Mouse (Mus musculus) regulatory T cell (primary cell): ENCODE results near the gene Tgfb1i1.

Experiments
- in situ Hi-C: fragments of 300-600 bp; cut with MboI, MseI; formaldehyde crosslinking; loops from one replicate; pipeline ENCODE4 v1.15.1; 2025; ENCODE audit warnings: high pct_unique_total_duplicates

Gene Tgfb1i1

DNA sequence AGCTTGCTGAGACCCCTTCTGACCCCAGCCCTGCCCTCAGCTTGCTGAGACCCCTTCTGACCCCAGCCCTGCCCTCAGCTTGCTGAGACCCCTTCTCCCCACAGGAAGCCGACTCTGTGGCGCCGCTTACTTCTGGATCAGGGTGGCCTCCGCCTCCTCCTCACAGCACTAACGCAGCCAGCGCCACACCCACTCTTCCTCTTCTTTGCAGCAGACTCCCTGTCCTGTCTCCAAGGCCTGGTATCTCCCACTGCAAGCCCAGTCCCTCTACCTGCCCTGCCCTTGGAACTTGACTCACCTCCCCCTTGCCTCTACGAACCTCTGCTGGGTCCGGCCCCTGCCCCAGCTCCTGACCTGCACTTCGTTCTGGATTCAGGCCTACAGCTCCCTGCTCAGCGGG, 2.7 kb upstream of the Tgfb1i1 start:
- in situ Hi-C loops: loop anchor here (10.0 kb wide), 1 partner anchor 101 kb away; no protein-coding TSS in a partner anchor

DNA sequence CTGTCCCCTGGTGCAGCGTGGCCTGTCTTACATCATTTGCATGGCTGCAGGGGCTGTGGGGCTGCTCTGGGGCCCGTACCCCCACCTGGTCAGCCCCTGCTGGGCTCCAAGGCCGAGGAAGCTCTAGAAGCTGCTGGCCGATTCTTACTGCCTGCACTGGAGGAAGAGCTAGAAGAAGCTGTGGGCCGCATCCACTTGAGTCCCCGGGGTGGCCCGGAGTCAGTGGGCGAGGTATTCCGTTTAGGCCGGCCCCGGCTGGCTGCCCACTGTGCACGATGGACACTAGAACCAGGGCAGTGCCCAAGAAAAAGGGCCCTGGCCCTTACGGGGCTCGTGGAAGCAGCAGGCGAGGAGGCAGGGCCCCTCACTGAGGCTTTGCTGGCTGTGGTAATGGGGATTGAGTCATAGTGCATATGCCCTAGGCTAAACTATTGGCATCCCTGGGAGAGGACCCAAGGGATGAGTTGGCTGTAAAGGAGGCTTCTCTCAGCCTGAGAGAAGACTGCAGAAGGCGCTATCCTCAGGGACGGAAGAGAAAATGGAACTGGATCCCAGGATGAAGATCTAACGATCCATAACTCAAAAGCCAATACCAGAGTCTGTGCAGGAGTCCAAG, 2.1 kb upstream of the Tgfb1i1 start:
- in situ Hi-C loops: loop anchor here (10.0 kb wide), 1 partner anchor 100 kb away; no protein-coding TSS in a partner anchor

DNA sequence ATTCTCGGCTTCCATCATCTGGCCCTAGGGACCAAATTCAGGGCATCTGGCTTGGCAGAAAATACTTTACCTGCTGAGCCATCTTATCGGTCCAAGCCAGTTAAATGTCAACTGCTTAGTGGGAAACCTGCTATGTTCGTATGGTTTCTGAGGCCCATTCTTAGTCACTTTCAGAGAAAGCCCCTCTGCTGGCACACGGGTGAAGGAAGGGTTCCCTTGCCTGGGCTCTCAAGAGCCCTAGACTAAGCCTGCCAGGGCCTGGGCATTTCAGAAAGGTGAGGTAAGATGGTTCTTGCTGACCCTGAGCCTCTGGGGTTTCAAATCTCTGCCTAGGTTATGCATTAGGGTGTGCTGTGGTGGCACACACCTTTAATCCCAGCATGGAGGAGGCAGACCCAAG, 1.1 kb upstream of the Tgfb1i1 start:
- in situ Hi-C loops: loop anchor here (10.0 kb wide), 1 partner anchor 99 kb away; no protein-coding TSS in a partner anchor

DNA sequence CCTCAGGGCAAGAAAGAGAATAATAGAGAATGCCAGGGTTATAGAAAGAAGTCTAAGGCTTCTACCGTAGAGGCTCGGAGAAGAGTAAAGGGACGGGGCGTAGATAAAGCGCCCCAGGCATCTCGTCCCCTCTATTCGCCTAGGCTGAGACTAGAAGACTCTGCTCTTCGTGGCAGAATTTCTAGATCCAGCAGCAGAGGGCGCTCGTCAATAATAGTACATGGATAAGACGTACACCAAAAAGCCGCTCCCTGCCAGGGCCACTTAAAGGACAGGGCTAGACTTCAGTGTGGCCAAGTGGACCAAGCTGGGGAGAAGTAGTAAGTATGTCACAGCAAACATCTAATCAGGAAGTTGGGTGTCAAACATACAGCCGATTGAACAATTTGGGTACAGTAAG, 831 bp downstream of the Tgfb1i1 start:
- in situ Hi-C loops: loop anchor here (10.0 kb wide), 1 partner anchor 97 kb away; no protein-coding TSS in a partner anchor

DNA sequence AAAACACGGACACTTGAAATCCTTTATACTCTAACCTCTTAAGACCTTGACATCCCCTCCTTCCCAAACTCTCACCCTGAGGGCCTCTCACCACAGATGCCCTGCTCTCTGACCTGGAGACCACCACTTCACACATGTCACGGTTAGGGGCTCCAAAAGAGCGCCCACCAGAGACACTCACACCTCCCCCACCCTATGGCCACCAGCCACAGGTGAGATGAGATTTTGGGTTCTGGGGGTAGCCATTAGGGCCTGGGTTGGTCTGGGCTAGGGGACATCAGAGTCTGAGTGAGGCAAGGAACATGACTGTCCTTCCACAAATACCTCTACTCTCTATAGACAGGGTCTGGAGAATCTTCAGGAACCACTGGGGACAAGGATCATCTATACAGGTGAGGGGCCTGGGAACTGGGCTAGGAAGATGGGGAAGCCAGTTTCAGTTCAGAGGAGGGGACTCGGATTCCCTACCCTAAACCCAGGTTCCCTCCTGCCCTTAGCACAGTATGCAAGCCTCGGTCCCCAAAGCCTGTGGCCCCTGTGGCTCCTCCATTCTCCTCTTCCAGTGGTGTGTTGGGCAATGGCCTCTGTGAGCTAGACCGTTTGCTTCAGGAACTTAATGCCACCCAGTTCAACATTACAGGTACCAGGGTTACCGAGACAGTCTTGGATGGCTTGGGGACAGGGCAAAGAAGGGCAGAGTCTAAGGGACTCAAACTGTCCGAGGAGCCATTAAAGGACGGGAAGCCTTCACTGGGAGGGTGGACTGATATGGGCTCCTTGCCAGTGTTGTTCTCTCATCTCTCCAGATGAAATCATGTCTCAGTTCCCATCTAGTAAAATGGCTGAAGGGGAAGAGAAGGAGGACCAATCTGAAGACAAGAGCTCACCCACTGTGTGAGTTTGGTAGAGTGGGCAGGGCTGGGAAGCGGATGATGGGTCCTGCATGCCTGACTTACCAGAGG, 1.8 kb downstream of the Tgfb1i1 start:
- in situ Hi-C loops: loop anchor here (10.0 kb wide), 1 partner anchor 96 kb away; no protein-coding TSS in a partner anchor

DNA sequence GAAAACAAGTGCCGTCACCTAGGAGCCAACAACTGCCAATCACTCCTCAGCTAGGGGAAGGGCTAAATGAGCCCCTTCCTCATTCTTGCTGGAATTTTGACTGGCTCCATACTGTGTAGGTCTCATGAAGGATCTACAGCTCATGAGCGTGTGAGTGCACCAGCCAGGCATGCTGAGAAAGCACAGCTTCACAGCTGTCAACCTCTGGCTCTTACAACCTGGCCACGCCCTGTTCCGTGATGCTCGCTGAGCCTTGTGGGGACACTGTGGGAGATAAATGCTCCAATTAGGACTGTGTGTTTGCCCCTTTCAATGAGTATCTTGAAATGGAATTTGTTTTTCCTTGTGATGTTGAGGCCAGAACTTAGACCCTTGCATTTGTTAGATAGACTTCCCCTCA, 3.4 kb downstream of the Tgfb1i1 start:
- in situ Hi-C loops: loop anchor here (10.0 kb wide), 1 partner anchor 95 kb away; no protein-coding TSS in a partner anchor

DNA sequence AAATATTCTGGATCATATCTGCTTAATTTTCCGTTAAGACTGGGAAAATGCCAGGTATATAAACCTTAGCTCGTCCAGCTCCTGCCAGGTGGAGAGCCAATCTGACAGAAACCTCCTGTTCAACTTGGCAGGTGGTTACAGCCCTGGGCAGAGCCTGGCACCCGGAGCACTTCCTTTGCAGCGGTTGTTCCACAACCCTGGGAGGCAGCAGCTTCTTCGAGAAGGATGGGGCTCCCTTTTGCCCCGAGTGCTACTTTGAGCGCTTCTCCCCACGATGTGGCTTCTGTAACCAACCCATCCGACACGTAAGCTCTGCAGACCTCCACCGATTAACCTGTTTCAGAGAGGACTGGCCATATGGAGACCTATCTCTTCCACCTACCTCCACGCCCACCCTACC, 5.3 kb downstream of the Tgfb1i1 start:
- in situ Hi-C loops: no loop called here

DNA sequence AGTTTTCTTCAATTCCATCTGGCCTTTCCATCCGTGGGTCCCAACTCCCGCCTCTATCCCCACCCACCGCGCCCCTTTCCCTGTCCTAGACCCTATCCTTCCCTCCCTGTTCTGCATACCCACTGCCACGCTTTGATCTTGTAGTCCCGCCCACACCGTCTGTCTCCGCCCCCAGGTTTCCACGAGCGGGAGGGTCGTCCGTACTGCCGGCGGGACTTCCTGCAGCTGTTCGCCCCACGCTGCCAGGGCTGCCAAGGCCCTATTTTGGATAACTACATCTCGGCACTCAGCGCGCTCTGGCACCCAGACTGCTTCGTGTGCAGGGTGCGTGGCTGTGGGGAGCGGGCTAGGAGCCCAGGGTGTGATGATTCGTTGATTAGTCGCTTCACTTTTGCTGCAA, 6.0 kb downstream of the Tgfb1i1 start:
- in situ Hi-C loops: no loop called here

DNA sequence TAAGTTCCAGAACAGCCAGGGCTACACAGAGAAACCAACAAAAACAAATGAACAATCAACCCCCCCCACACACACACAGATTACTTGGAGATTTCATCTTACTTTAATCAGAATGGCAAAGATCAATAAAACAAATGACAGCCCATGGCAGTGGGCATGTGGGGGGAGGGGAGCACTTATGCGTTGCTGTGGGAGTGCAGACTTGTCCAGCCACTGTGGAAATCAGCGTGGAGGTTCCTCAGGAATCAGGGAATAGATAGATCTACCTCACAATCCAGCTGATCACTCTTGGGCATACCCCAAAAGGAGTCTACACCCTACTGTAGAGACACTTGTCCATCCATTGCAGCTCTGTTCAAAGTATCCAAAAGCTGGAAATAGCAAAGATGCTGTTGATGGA, 8.4 kb downstream of the Tgfb1i1 start:
- in situ Hi-C loops: no loop called here

DNA sequence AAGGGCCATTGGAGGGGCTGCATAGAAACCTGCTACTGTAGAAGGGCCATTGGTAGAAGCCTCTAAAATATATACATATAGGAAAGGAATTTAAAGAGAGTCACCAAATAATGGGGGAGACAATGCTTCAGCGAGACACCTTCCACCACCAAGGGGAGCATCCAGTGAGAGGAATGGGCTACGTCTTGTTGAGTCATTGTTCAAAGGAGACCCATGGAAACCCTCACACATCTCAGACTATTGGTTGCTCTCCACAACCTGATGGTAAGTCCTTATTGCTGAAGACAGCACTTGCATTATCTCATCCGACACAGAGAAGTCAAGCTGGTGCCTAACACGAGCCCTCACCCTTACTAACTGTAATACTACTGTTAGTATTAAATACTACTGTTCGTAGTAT, 9.1 kb downstream of the Tgfb1i1 start:
- in situ Hi-C loops: no loop called here

DNA sequence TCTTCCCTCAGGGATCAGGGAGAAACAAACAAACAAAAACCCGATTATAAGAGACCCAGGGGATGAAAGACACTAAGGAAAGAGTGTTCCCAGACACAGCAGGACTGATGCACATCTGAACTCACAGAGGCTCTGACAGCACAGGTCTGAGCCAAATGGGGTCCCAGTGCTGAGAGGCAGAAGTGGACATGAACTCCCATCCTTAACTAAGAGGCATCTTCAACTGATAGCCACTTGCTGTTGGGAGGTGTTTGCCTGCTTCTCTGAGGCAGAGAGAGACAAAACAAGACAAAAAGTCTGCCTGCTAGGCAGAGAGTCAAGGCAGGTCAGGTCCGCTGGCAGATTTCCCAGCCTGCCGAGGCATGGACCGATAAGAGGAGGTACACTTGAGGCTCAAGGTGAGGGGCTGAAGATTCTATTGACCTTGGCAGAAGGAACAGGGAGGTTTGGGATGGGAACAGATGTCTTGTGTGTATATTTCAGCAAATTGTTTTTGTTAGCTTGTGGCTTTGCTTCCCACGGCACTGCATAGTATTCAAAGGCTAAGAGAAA, 10.2 kb downstream of the Tgfb1i1 start:
- in situ Hi-C loops: no loop called here

DNA sequence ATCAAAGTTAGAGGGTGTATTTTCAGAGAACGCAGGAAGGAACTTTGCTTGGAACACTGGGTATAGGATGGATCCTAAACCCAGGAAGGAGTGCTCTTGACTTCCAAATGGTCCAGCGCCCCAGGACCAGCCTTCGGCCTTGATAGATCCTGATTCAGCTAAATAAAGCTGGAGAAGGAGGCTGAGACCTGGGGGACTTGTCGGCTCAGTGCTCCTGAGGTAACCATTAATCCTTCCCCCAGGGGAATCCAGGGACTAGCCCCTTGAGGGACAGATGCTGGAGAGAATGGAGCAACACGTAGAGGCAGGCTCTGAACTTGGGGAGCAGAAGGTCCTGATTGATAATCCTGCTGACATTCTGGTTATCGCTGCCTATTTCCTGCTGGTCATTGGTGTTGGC, 18.8 kb downstream of the Tgfb1i1 start, which contains the start of gene Slc5a2:
Gene Slc5a2 (plus strand): TSS at position 247 of the 400 bp plus-strand sequence.
- in situ Hi-C loops: no loop called here

DNA sequence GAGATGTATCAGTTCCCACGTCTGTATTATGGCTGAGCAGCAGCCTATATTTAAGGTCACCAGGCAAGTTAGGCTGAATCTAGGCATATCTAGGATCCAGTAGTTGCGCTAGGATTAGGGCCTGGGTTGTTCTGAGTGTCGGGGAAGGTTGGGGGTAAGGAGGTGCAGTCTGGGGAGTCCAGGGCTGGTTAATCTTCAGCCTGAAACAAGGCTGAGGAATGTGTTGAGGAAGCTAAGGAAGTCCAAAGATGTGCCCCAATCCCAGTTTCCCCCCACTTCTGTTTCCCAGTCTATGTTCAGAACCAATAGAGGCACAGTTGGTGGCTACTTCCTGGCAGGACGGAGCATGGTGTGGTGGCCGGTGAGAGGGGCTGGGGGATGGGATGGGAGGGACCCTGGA, 19.4 kb downstream of the Tgfb1i1 start:
- in situ Hi-C loops: no loop called here

DNA sequence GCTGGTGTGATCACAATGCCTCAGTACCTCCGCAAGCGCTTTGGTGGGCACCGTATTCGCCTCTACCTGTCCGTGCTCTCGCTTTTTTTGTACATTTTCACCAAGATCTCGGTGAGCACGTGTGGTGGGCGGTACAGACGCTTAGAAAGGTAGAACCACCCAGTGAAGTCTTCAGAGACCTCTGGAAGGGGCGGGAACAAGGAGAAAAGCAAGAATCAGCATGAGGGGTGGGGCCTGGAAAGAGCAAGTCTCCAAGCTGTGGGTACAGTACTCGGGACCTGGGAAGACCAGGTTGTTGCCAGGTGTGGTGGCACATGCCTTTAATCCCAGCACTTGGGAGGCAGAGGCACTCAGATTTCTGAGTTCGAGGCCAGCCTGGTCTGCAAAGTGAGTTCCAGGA, 20.8 kb downstream of the Tgfb1i1 start:
- in situ Hi-C loops: no loop called here

DNA sequence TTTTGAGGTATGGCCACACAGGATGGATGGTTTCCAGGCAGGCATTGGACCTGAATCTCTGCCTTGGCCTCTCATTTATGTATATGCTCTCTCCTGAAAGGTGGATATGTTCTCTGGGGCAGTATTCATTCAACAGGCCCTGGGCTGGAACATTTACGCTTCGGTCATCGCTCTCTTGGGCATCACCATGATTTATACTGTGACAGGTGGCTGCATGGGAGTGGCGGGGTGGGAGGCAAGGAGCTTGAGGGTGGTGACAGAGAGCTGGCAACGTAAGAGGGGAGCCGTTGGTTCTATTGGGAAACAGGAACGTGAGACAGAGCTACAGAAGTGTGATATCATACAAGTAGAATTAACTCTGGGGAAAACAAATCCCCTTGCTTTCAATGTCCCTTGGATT, 21.2 kb downstream of the Tgfb1i1 start:
- in situ Hi-C loops: no loop called here

DNA sequence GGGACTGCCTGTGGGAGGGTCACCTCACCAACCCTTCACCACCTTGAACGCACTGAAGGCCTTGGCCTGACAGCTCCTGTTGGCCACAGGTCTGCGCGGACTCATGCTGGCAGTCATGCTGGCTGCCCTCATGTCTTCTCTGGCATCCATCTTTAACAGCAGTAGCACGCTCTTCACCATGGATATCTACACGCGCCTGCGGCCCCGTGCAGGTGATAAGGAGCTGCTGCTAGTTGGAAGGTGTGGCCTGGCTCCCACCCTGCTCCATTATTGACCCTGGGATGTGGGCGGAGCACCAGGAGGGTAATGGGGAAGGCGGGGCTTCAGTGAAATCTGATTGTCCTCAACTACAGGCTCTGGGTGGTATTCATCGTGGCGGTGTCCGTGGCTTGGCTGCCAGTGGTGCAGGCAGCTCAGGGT, 23.8 kb downstream of the Tgfb1i1 start:
- in situ Hi-C loops: no loop called here

DNA sequence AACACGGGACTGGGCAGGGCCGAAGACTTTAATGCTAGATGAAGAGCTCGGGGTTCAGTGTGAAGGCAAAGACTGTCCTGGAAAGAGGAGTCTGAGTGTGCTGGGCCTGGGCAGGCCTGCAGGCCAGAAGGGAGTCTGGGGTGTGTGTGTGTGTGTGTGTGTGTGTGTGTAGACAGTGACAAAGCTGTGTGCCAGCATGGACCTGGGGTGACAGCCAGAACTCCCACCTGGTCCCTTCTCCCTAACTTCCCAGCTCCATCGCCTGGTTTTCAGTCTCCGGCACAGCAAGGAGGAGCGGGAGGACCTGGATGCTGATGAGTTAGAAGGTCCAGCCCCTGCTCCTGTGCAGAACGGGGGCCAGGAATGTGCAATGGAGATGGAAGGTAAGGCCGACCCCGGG, 24.9 kb downstream of the Tgfb1i1 start:
- in situ Hi-C loops: no loop called here

DNA sequence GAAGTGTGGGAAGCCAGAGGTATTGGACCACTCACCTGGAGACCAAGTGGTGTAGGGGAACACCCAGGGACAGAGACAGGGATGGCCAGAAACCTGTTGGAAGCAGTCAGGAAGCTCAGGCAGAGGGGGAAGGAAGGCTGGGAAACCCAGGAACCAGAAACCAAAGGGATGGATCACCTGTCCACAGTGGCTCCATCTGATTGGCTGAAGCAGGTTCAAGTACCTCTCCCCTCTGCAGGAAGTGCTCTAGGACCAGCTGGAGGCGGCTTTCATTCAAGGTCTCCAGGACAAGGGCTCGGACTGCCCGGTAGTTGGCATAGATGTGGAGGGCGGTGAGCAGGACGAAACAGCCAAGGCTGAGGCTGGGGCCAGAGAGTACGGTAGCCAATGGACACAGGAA, 29.4 kb downstream of the Tgfb1i1 start:
- in situ Hi-C loops: no loop called here

DNA sequence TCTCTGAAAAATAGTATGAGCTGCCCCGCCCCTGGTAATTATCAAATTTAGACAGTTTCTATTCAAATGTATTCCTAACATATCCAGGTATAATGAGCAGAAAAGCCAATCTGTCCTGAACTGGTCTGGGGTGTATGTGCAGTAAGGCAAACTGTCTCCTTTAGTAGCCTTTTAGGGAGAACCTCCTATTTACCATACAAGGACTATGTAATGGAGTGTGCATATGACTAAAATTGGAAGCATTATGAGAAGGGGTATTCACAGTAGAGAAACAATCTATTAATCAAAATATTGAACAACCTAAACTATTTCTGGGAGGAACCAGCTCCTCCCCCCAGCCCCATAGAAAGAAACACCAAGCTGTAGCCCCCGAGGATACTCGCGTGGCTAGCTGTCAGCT, 33.1 kb downstream of the Tgfb1i1 start:
- in situ Hi-C loops: no loop called here

DNA sequence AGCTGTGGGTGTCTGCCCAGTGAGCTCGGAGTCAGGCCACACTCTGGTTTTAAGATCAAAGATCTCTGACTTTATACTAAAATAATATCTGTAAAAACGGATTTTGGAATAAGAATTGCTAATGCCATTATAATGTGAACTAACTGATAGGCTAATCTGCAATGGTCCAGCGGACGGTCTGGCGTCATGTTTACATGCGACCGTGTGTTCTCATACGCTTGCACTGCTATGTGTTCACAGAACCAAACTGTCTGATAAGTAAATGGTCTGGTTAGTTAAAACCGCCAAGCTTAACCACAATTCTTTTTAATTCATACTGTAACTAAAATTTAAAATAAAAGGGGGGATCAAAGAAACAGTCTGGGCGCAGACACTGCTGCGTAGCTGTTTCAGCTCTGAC, 35.2 kb downstream of the Tgfb1i1 start:
- in situ Hi-C loops: no loop called here

DNA sequence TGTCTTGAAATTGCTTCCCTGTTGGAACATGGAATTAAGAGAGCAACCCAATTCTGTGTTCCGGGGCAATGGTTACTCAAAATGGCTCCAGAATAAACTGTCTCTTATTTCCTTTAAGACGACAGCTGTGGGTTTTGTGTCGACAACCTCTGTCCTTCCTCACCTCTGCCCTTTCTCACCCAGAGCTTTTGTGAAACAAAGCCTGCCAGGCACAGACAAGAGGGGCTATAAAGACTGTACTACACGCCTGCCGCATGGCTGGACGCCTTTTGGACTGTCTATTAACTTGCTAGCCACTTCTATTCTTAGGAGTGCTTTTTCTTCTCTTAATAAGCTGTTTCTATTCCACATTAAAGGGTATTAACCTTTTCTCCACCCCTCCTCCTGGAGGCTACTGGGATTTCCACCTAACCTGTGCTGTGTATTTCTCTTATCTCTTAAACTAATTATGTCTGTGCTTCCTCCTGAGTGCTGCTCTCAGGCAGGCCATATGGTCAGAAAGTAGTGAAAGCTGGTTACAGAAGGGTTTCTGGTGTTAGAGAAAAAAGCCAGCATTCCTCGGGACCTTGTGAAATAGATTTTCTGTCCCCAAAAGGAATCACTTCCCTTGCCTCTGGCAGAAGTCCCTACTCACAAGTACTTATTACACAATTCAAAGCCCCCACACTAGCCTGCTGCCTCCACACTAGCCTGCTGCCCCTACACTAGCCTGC, 36.1 kb downstream of the Tgfb1i1 start:
- in situ Hi-C loops: no loop called here

DNA sequence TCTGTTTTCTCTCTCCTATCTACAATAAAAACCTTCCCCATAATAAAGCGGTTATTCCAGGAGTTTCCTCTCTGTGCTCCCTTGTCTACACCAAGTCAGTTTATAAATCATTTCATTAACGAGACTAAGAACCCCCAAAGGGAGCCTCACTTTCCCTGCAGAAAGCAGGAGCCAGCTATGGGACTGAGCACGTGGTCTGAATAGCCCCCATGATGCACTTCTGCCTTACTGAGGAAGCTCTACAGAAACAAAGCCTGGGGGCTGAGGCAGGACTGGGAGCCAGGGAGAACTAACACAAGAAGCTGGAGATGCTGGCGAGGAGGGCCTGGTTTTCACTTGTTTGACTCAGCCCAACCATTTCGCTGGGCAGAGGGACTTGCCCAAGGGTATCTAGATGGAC, 37.4 kb downstream of the Tgfb1i1 start:
- in situ Hi-C loops: no loop called here
